Mouse (Mus musculus): Measurements from ENCODE around the gene Fasn.
"Not testable (repeated sequence)": the region's sequence is repeated elsewhere in the genome, so short reads cannot be mapped to it uniquely, and the experiment has no call there.

GRCm38 (mm10) chr11:120855938-120856337 is 31.6 kb upstream of the Fasn start:
- TF ChIP-seq CTCF, POLR2A (IDR thresholded peaks at IDR 0.05; ENCODE audit: extremely low read depth, insufficient read depth, low read length): not testable (repeated sequence)

Data from cortical plate, adult 2 months (tissue).